Mouse (Mus musculus): ENCODE measurements around the gene Prr12. TPM values are rescaled to one million over a fixed set of nuclear protein-coding genes. Genes with fewer than 3 reads are reported as not detected.

Prr12 gene
- total and polyA plus RNA-seq, 2 experiments from 2014 or later, result 9.2 to 14.0 TPM

- H3K36me3 ChIP-seq (ENCODE audit: insufficient read depth, low read length), result peaks cover 21% of the 10 kb centered on the region
- no peak overlapping the region for H3K9ac ChIP-seq (replicated peaks; ENCODE audit: low read length)
These were observed 25.8 kb upstream of the Prr12 start for GRCm38 (mm10) chr7:45078513-45078912.

GRCm38 (mm10) chr7:45077829-45078228 lies 25.1 kb upstream of the Prr12 start:
- Histone ChIP-seq H3K4me3 (ENCODE audit: low read length) (no peak overlapping the region), H3K27ac (no peak overlapping the region), H3K4me2 (ENCODE audit: low read depth, low read length) (no peak overlapping the region), H3K4me1 (ENCODE audit: insufficient read depth, low read length) (no peaks in the 10 kb centered on the region), H3K9me3 (ENCODE audit: low read length) (no peaks in the 10 kb centered on the region), H3K36me3 (ENCODE audit: insufficient read depth, low read length) (peaks cover 22% of the 10 kb centered on the region), H3K9ac (replicated peaks; ENCODE audit: low read length) (no peak overlapping the region), H3K27me3 (ENCODE audit: insufficient read depth, low read length) (no peaks in the 10 kb centered on the region)
- WGBS, result 93% methylated on average over 2 of the region's 2 CpGs
- TF ChIP-seq CTCF (IDR thresholded peaks at IDR 0.05; ENCODE audit: low read depth), result no peak
- ATAC-seq (no peak), DNase-seq (ENCODE audit: low spot score) (no peak)

More at GRCm38 (mm10) chr7:45078513-45078912, 25.8 kb upstream of the Prr12 start:
- no peaks in the 10 kb centered on the region for H3K9me3 ChIP-seq (ENCODE audit: low read length)
- 39% methylated on average over 9 of the region's 9 CpGs for WGBS
- no peak overlapping the region for H3K4me3 ChIP-seq (ENCODE audit: low read length)
- ATAC-seq (no peak), DNase-seq (ENCODE audit: low spot score) (peak; percentile 79)
- no peak overlapping the region for H3K4me2 ChIP-seq (ENCODE audit: low read depth, low read length)
- H3K27me3 ChIP-seq (ENCODE audit: insufficient read depth, low read length), result no peaks in the 10 kb centered on the region
- no peak overlapping the region for H3K27ac ChIP-seq
- TF ChIP-seq CTCF (IDR thresholded peaks at IDR 0.05; ENCODE audit: low read depth), result peak; percentile 83
- no peaks in the 10 kb centered on the region for H3K4me1 ChIP-seq (ENCODE audit: insufficient read depth, low read length)

- Histone ChIP-seq H3K9ac (replicated peaks; ENCODE audit: low read length) (no peak overlapping the region), H3K4me1 (ENCODE audit: insufficient read depth, low read length) (no peaks in the 10 kb centered on the region), H3K27ac (no peak overlapping the region), H3K4me2 (ENCODE audit: low read depth, low read length) (no peak overlapping the region), H3K4me3 (ENCODE audit: low read length) (no peak overlapping the region), H3K36me3 (ENCODE audit: insufficient read depth, low read length) (peaks cover 22% of the 10 kb centered on the region), H3K27me3 (ENCODE audit: insufficient read depth, low read length) (no peaks in the 10 kb centered on the region), H3K9me3 (ENCODE audit: low read length) (no peaks in the 10 kb centered on the region)
- ATAC-seq, result no peak
- 86% methylated on average over 14 of the region's 14 CpGs for WGBS
- TF ChIP-seq CTCF (IDR thresholded peaks at IDR 0.05; ENCODE audit: low read depth), result no peak
- DNase-seq (ENCODE audit: low spot score), result no peak
These were observed 24.6 kb upstream of the Prr12 start for GRCm38 (mm10) chr7:45077322-45077721.

GRCm38 (mm10) chr7:45076501-45076900 lies 23.8 kb upstream of the Prr12 start:
- ATAC-seq (no peak), DNase-seq (ENCODE audit: low spot score) (no peak)
- Histone ChIP-seq H3K4me3 (ENCODE audit: low read length) (no peak overlapping the region), H3K4me2 (ENCODE audit: low read depth, low read length) (no peak overlapping the region), H3K9me3 (ENCODE audit: low read length) (no peaks in the 10 kb centered on the region), H3K27me3 (ENCODE audit: insufficient read depth, low read length) (no peaks in the 10 kb centered on the region), H3K9ac (replicated peaks; ENCODE audit: low read length) (no peak overlapping the region), H3K36me3 (ENCODE audit: insufficient read depth, low read length) (peaks cover 22% of the 10 kb centered on the region), H3K27ac (no peak overlapping the region), H3K4me1 (ENCODE audit: insufficient read depth, low read length) (no peaks in the 10 kb centered on the region)
- TF ChIP-seq CTCF (IDR thresholded peaks at IDR 0.05; ENCODE audit: low read depth), result no peak
- 90% methylated on average over 30 of the region's 30 CpGs for WGBS

- no peak overlapping the region for H3K4me2 ChIP-seq (ENCODE audit: low read depth, low read length)
- no peaks in the 10 kb centered on the region for H3K9me3 ChIP-seq (ENCODE audit: low read length)
- no peak overlapping the region for H3K4me3 ChIP-seq (ENCODE audit: low read length)
- no peak for TF ChIP-seq CTCF (IDR thresholded peaks at IDR 0.05; ENCODE audit: low read depth)
- ATAC-seq (no peak), DNase-seq (ENCODE audit: low spot score) (no peak)
- no peak overlapping the region for H3K9ac ChIP-seq (replicated peaks; ENCODE audit: low read length)
- H3K4me1 ChIP-seq (ENCODE audit: insufficient read depth, low read length), result no peaks in the 10 kb centered on the region
- no peak overlapping the region for H3K27ac ChIP-seq
- WGBS, result 79% methylated on average over 4 of the region's 4 CpGs
- no peaks in the 10 kb centered on the region for H3K27me3 ChIP-seq (ENCODE audit: insufficient read depth, low read length)
- H3K36me3 ChIP-seq (ENCODE audit: insufficient read depth, low read length), result peaks cover 22% of the 10 kb centered on the region
These were observed 22.7 kb upstream of the Prr12 start for GRCm38 (mm10) chr7:45075405-45075804.

- 92% methylated on average over 12 of the region's 12 CpGs for WGBS
These were observed 21.3 kb upstream of the Prr12 start for GRCm38 (mm10) chr7:45073949-45074348.

GRCm38 (mm10) chr7:45073171-45073707 lies 20.6 kb upstream of the Prr12 start:
- Histone ChIP-seq H3K27me3 (ENCODE audit: insufficient read depth, low read length) (no peaks in the 10 kb centered on the region), H3K27ac (no peak overlapping the region), H3K4me3 (ENCODE audit: low read length) (no peak overlapping the region), H3K9me3 (ENCODE audit: low read length) (no peaks in the 10 kb centered on the region), H3K4me2 (ENCODE audit: low read depth, low read length) (no peak overlapping the region), H3K36me3 (ENCODE audit: insufficient read depth, low read length) (peaks cover 22% of the 10 kb centered on the region), H3K4me1 (ENCODE audit: insufficient read depth, low read length) (no peaks in the 10 kb centered on the region), H3K9ac (replicated peaks; ENCODE audit: low read length) (no peak overlapping the region)
- WGBS, result 79% methylated on average over 7 of the region's 7 CpGs
- ATAC-seq, result no peak
- DNase-seq (ENCODE audit: low spot score), result no peak
- TF ChIP-seq CTCF (IDR thresholded peaks at IDR 0.05; ENCODE audit: low read depth), result no peak

More at GRCm38 (mm10) chr7:45073949-45074348, 21.3 kb upstream of the Prr12 start:
- Histone ChIP-seq H3K9ac (replicated peaks; ENCODE audit: low read length) (no peak overlapping the region), H3K4me3 (ENCODE audit: low read length) (no peak overlapping the region), H3K4me1 (ENCODE audit: insufficient read depth, low read length) (no peaks in the 10 kb centered on the region), H3K9me3 (ENCODE audit: low read length) (no peaks in the 10 kb centered on the region), H3K36me3 (ENCODE audit: insufficient read depth, low read length) (peaks cover 22% of the 10 kb centered on the region), H3K27me3 (ENCODE audit: insufficient read depth, low read length) (no peaks in the 10 kb centered on the region), H3K27ac (no peak overlapping the region), H3K4me2 (ENCODE audit: low read depth, low read length) (no peak overlapping the region)
- ATAC-seq (no peak), DNase-seq (ENCODE audit: low spot score) (no peak)
- no peak for TF ChIP-seq CTCF (IDR thresholded peaks at IDR 0.05; ENCODE audit: low read depth)

Data from hindbrain, postnatal 0 days (tissue).